Comparison of ENCODE assay signal across 26 mouse cellular contexts in the genomic region with DNA sequence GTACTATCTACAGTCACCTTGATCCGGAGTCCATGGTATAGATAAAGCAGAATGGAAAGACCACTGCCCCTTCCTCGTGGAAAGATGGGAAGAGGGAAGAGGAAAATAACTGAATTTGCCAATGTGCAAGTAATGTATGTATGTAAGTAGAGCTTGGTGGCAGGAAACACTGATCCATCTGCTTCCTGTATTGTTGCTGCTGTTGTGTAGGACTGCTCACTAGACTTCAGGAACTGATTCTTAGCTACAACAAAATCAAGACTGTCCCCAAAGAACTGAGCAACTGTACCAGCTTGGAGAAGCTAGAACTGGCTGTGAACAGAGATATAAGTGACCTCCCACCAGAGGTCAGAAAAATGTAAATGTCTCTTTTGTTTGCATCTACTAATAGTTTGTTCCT. TPM values are rescaled to one million over a fixed set of nuclear protein-coding genes. Genes with fewer than 3 reads are reported as not detected.
"Had no signal": no experiment of that assay in that cellular context is flagged by ENCODE, and none has a peak within 500 bp of the region (broad histone marks: within the 10 kb centered on the region; RNA-seq: fewer than 3 reads in every experiment).

No protein-coding gene starts in this region.

- DNase-seq: gastrocnemius, postnatal 14 days; gastrocnemius, postnatal 36 days; heart, adult 18-20 months; heart, postnatal 10 days; heart, postnatal 4 days; kidney, adult 11 months; kidney, adult 2 months; kidney, adult 9 months; kidney, postnatal 14 days; kidney, postnatal 36 days; layer of hippocampus, adult 9-11 months; layer of hippocampus, postnatal 36 days had no signal

- H3K4me3 ChIP-seq: heart, embryonic 10.5 days; heart, embryonic 12.5 days; hindbrain, embryonic 13.5 days; hindbrain, embryonic 15.5 days; kidney, embryonic 15.5 days; limb, embryonic 13.5 days; limb, embryonic 15.5 days; liver, embryonic 12.5 days had no signal

- H3K4me1 ChIP-seq: heart, embryonic 10.5 days; heart, embryonic 12.5 days; hindbrain, embryonic 13.5 days; hindbrain, embryonic 15.5 days; kidney, embryonic 15.5 days; limb, embryonic 13.5 days; limb, embryonic 15.5 days had no signal

- ATAC-seq: hindbrain, postnatal 0 days; intestine, embryonic 16.5 days; liver, embryonic 12.5 days had no signal

- H3K27ac ChIP-seq: heart, embryonic 10.5 days; hindbrain, embryonic 13.5 days; hindbrain, embryonic 15.5 days; hindbrain, postnatal 0 days; kidney, embryonic 15.5 days; kidney, postnatal 0 days; limb, embryonic 13.5 days; limb, embryonic 15.5 days; liver, embryonic 12.5 days; liver, embryonic 14.5 days had no signal

RNA-seq across cellular contexts. Expression of gene Lrrc39, which starts 7.9 kb away (rescaled TPM):
- total RNA-seq: layer of hippocampus, adult 18-20 months; layer of hippocampus, postnatal 36 days; left cerebral cortex, adult 18-20 months had no signal
